Mouse (Mus musculus): ENCODE data around the gene Ephb1. TPM values are rescaled to one million over a fixed set of nuclear protein-coding genes. Genes with fewer than 3 reads are reported as not detected.

Gene Ephb1
- total and polyA plus RNA-seq, 3 experiments: not detected

- dilution Hi-C loops (cut with MboI; ENCODE audit: extremely low pct_ligation_motif_present, extremely low pct_unique_long_range_greater_than_20kb, low sequenced_read_pairs): no loop called here
- H3K27me3 ChIP-seq (replicated peaks): no peaks in the 10 kb centered on the region
- H3K9ac ChIP-seq (ENCODE audit: insufficient read depth, low read depth): no peak overlapping the region
- peaks cover 55% of the 10 kb centered on the region for H3K9me3 ChIP-seq (replicated peaks; ENCODE audit: low read length)
- H3K4me2 ChIP-seq (ENCODE audit: insufficient read depth, low read depth, poor library complexity, severe bottlenecking): no peak overlapping the region
- H3K79me2 ChIP-seq (replicated peaks; ENCODE audit: control insufficient read depth, extremely low read depth, insufficient read depth, poor library complexity, severe bottlenecking): no peaks in the 10 kb centered on the region
- no peak for DNase-seq (ENCODE audit: extremely low read depth)
- no peaks in the 10 kb centered on the region for H3K4me1 ChIP-seq (ENCODE audit: control insufficient read depth in 1 of 2, insufficient read depth in 2 of 2)
- in situ Hi-C loops (cut with MboI; ENCODE audit: low pct_ligation_motif_present, low pct_unique_long_range_greater_than_20kb, low sequenced_read_pairs): no loop called here
- no peak overlapping the region for H3K27ac ChIP-seq (ENCODE audit: insufficient read depth, low read depth)
- TF ChIP-seq SIN3A (IDR thresholded peaks at IDR 0.05; ENCODE audit: low read length) (no peak), ZKSCAN1 (IDR thresholded peaks at IDR 0.05; ENCODE audit: borderline replicate concordance, low read depth, low read length) (no peak), UBTF (IDR thresholded peaks at IDR 0.05; ENCODE audit: low read depth, low read length) (no peak), GABPA (IDR thresholded peaks at IDR 0.05; ENCODE audit: insufficient replicate concordance, low read depth, low read length) (no peak), HCFC1 (IDR thresholded peaks at IDR 0.05; ENCODE audit: low read depth, low read length) (no peak), TBP (conservative IDR thresholded peaks at IDR 0.05; ENCODE audit: low read depth, low read length) (no peak), JUND (conservative IDR thresholded peaks at IDR 0.05; ENCODE audit: low read depth, low read length) (no peak), MAFK (IDR thresholded peaks at IDR 0.05; ENCODE audit: insufficient replicate concordance, low read length) (no peak), JUN (IDR thresholded peaks at IDR 0.05; ENCODE audit: insufficient read depth, low read depth, low read length) (no peak), SMC3 (IDR thresholded peaks at IDR 0.05; ENCODE audit: low read depth, low read length) (no peak)
- H3K4me3 ChIP-seq (replicated peaks in 1 of 3; ENCODE audit: low read depth in 2 of 3, low read length in 2 of 3, poor library complexity in 1 of 3): no peak overlapping the region
- no peaks in the 10 kb centered on the region for H3K36me3 ChIP-seq (replicated peaks in 1 of 2; ENCODE audit: control insufficient read depth in 1 of 2, insufficient read depth in 1 of 2, low read length in 1 of 2)
Measured at GRCm38 (mm10) chr9:102370141-102370540, 15.6 kb upstream of the Ephb1 start.

GRCm38 (mm10) chr9:102369141-102369540 lies 14.6 kb upstream of the Ephb1 start:
- no peak overlapping the region for H3K27ac ChIP-seq (ENCODE audit: insufficient read depth, low read depth)
- H3K9ac ChIP-seq (ENCODE audit: insufficient read depth, low read depth): no peak overlapping the region
- dilution Hi-C loops (cut with MboI; ENCODE audit: extremely low pct_ligation_motif_present, extremely low pct_unique_long_range_greater_than_20kb, low sequenced_read_pairs) (no loop called here), in situ Hi-C loops (cut with MboI; ENCODE audit: low pct_ligation_motif_present, low pct_unique_long_range_greater_than_20kb, low sequenced_read_pairs) (no loop called here)
- H3K4me1 ChIP-seq (ENCODE audit: control insufficient read depth in 1 of 2, insufficient read depth in 2 of 2): no peaks in the 10 kb centered on the region
- H3K79me2 ChIP-seq (replicated peaks; ENCODE audit: control insufficient read depth, extremely low read depth, insufficient read depth, poor library complexity, severe bottlenecking): no peaks in the 10 kb centered on the region
- TF ChIP-seq CTCF (conservative IDR thresholded peaks at IDR 0.05 in 1 of 2, IDR thresholded peaks at IDR 0.05 in 1 of 2; ENCODE audit: low read depth in 2 of 2, low read length in 2 of 2): 0 out of 4 replicates have a peak, but pooled peaks of 1 of the 2 experiments have one; percentile 3
- no peak for TF ChIP-seq ZNF384 (IDR thresholded peaks at IDR 0.05; ENCODE audit: low read depth, low read length)
- H3K27me3 ChIP-seq (replicated peaks): no peaks in the 10 kb centered on the region
- H3K4me3 ChIP-seq (replicated peaks in 1 of 3; ENCODE audit: low read depth in 2 of 3, low read length in 2 of 3, poor library complexity in 1 of 3): no peak overlapping the region
- DNase-seq (ENCODE audit: extremely low read depth): no peak
- H3K36me3 ChIP-seq (replicated peaks in 1 of 2; ENCODE audit: control insufficient read depth in 1 of 2, insufficient read depth in 1 of 2, low read length in 1 of 2): no peaks in the 10 kb centered on the region
- H3K9me3 ChIP-seq (replicated peaks; ENCODE audit: low read length): peaks cover 53% of the 10 kb centered on the region
- H3K4me2 ChIP-seq (ENCODE audit: insufficient read depth, low read depth, poor library complexity, severe bottlenecking): no peak overlapping the region

GRCm38 (mm10) chr9:102367796-102368195 lies 13.3 kb upstream of the Ephb1 start:
- DNase-seq (ENCODE audit: extremely low read depth): no peak
- in situ Hi-C loops (cut with MboI; ENCODE audit: low pct_ligation_motif_present, low pct_unique_long_range_greater_than_20kb, low sequenced_read_pairs) (no loop called here), dilution Hi-C loops (cut with MboI; ENCODE audit: extremely low pct_ligation_motif_present, extremely low pct_unique_long_range_greater_than_20kb, low sequenced_read_pairs) (no loop called here)
- H3K4me1 ChIP-seq (ENCODE audit: control insufficient read depth in 1 of 2, insufficient read depth in 2 of 2): no peaks in the 10 kb centered on the region
- H3K9me3 ChIP-seq (replicated peaks; ENCODE audit: low read length): peaks cover 41% of the 10 kb centered on the region
- no peak overlapping the region for H3K4me2 ChIP-seq (ENCODE audit: insufficient read depth, low read depth, poor library complexity, severe bottlenecking)
- H3K36me3 ChIP-seq (replicated peaks in 1 of 2; ENCODE audit: control insufficient read depth in 1 of 2, insufficient read depth in 1 of 2, low read length in 1 of 2): no peaks in the 10 kb centered on the region
- H3K27me3 ChIP-seq (replicated peaks): no peaks in the 10 kb centered on the region
- no peaks in the 10 kb centered on the region for H3K79me2 ChIP-seq (replicated peaks; ENCODE audit: control insufficient read depth, extremely low read depth, insufficient read depth, poor library complexity, severe bottlenecking)
- H3K27ac ChIP-seq (ENCODE audit: insufficient read depth, low read depth): no peak overlapping the region
- no peak overlapping the region for H3K9ac ChIP-seq (ENCODE audit: insufficient read depth, low read depth)
- TF ChIP-seq TCF12 (IDR thresholded peaks at IDR 0.05; ENCODE audit: low read depth, low read length) (no peak), TBP (conservative IDR thresholded peaks at IDR 0.05; ENCODE audit: low read depth, low read length) (no peak), E2F4 (IDR thresholded peaks at IDR 0.05; ENCODE audit: insufficient replicate concordance, low read depth, low read length) (no peak), JUND (conservative IDR thresholded peaks at IDR 0.05; ENCODE audit: low read depth, low read length) (no peak), CHD2 (IDR thresholded peaks at IDR 0.05; ENCODE audit: low read length) (no peak), UBTF (IDR thresholded peaks at IDR 0.05; ENCODE audit: low read depth, low read length) (no peak), MAX (IDR thresholded peaks at IDR 0.05; ENCODE audit: low read length) (no peak), CTCF (conservative IDR thresholded peaks at IDR 0.05 in 1 of 2, IDR thresholded peaks at IDR 0.05 in 1 of 2; ENCODE audit: low read depth in 2 of 2, low read length in 2 of 2) (no peak), POLR2AphosphoS2 (IDR thresholded peaks at IDR 0.05; ENCODE audit: low read depth, low read length) (no peak), NELFE (IDR thresholded peaks at IDR 0.05; ENCODE audit: low read depth, low read length) (no peak)
- no peak overlapping the region for H3K4me3 ChIP-seq (replicated peaks in 1 of 3; ENCODE audit: low read depth in 2 of 3, low read length in 2 of 3, poor library complexity in 1 of 3)

All from CH12.LX (cell line).